Mouse (Mus musculus) megakaryocyte, embryonic 14.5 days (primary cell): ENCODE measurements around the gene Ahcyl2.

Source experiments
- FLI1 ChIP-seq: IDR thresholded peaks from 2 replicates; pipeline ENCODE4 v1.6.1; 2012; ENCODE audit warnings: low read length, inconsistent platforms, mixed read lengths
- GATA1 ChIP-seq: IDR thresholded peaks from 3 replicates; pipeline ENCODE4 v1.6.1; 2012; ENCODE audit warnings: mixed read lengths, low read length, inconsistent platforms, borderline replicate concordance

DNA sequence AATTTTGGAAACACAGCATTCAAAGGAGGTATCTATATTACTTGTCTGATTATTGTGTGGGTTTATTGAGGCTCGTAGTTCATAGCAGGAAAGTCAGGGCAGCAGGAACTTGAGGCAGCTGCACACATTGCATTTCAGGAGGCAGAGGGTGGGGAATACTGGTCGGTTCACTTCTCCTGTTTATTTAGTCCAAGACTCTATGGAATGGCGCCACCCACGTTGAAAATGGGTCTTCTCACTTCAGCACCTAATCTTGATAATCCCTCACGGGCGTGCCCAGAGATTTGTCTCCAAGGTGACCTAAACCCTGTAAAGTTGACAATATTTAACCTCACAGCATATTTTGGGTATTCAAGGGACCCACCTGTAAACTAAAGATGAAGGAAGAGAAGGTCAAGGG, 180.0 kb downstream of the Ahcyl2 start:
- TF ChIP-seq FLI1 (no peak), GATA1 (no peak)
